Mouse (Mus musculus): ENCODE results near the gene Slc38a3. TPM values are rescaled to one million over a fixed set of nuclear protein-coding genes. Genes with fewer than 3 reads are reported as not detected.

The Slc38a3 gene
- polyA plus RNA-seq, 1 experiment from 2014 or later = 31.9 TPM

DNA sequence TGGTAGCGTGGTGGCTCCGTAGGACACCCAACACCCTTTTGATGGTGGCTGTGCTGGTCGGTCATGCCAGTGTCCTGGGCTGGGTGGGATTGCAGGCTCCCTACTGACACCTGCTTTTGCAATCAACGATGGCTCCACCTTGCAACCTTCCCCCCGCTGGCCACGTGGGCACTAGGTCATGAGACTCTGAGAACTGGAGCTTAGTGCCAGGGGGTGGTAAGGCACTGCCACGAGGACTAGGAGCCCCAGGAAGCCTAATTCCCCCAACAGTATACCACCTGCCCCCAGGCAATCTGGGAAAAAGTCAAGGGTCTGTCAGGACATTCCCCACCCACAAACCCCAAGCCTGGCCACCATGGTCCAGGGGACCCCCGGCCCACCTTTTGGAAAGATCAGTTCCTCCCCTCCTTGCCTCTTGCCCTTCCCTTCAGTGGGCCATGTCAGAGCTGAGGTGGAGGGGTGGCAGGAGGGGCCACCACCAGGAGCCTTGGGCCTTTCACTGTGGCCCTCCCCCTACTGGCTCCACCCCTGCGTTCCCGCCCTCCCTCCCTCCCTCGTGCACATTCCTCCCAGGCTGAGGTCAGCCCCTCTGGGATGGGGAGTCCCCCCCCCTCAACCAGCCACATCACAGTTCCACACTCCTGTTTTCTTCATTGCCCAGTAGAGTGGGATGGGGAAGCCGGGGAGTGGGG, 60.4 kb downstream of the Slc38a3 start, which contains the start of gene Sema3b:
Gene Sema3b (minus strand): TSS at position 489 of the 692 bp plus-strand sequence.
- H3K4me1 ChIP-seq (ENCODE audit: control insufficient read depth, insufficient read depth, low read length) = peaks cover 29% of the 10 kb centered on the region

GRCm38 (mm10) chr9:107607653-107608245, 61.6 kb downstream of the Slc38a3 start:
- no peak overlapping the region for H3K4me3 ChIP-seq (replicated peaks; ENCODE audit: low read depth, low read length)
- H3K9ac ChIP-seq (replicated peaks; ENCODE audit: low read length) = no peak overlapping the region
- no peak overlapping the region for H3K4me2 ChIP-seq (ENCODE audit: low read length)
- DNase-seq (no peak), ATAC-seq (ENCODE audit: low FRiP score, low TSS enrichment) (no peak)
- H3K9me3 ChIP-seq (ENCODE audit: control insufficient read depth, low read length) = no peaks in the 10 kb centered on the region
- no peaks in the 10 kb centered on the region for H3K36me3 ChIP-seq (ENCODE audit: control insufficient read depth, insufficient read depth, low read length)
- H3K27me3 ChIP-seq (ENCODE audit: control insufficient read depth, insufficient read depth, low read length) = no peaks in the 10 kb centered on the region
- H3K4me1 ChIP-seq (ENCODE audit: control insufficient read depth, insufficient read depth, low read length) = peaks cover 25% of the 10 kb centered on the region
- 63% methylated on average over 9 of the region's 9 CpGs for WGBS
- no peak overlapping the region for H3K27ac ChIP-seq (replicated peaks; ENCODE audit: low read depth, low read length)

More for the DNA sequence above, 60.4 kb downstream of the Slc38a3 start, which contains the start of gene Sema3b:
- Histone ChIP-seq H3K9me3 (ENCODE audit: control insufficient read depth, low read length) (no peaks in the 10 kb centered on the region), H3K4me3 (replicated peaks; ENCODE audit: low read depth, low read length) (no peak within 1 kb of the TSS), H3K9ac (replicated peaks; ENCODE audit: low read length) (no peak within 1 kb of the TSS), H3K27me3 (ENCODE audit: control insufficient read depth, insufficient read depth, low read length) (no peaks in the 10 kb centered on the region), H3K27ac (replicated peaks; ENCODE audit: low read depth, low read length) (no peak within 1 kb of the TSS), H3K36me3 (ENCODE audit: control insufficient read depth, insufficient read depth, low read length) (peaks cover 2% of the 10 kb centered on the region), H3K4me2 (ENCODE audit: low read length) (no peak within 1 kb of the TSS)
- ATAC-seq (ENCODE audit: low FRiP score, low TSS enrichment) (no peak), DNase-seq (no peak)
- 43% methylated on average over 12 of the region's 12 CpGs for WGBS

DNA sequence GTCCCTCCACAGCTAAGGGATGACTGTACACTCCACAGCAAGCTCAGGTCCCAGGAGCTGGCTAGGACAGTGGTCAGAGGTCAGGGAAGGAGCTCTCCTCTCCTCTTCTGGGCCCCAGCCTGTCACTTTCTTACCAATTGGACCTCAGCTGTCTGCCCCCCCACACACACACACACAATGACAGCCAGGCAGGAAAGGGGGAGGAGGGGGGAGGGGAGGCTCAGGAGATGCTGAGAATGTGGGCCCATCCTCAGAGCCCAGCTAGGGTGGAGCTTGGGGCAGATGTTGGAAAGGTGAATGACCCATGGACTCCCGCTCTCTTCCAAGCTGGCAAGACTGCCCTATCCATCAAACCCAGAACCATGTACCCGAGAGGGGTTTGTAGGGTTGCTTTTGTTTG, 62.3 kb downstream of the Slc38a3 start:
- peaks cover 26% of the 10 kb centered on the region for H3K4me1 ChIP-seq (ENCODE audit: control insufficient read depth, insufficient read depth, low read length)

GRCm38 (mm10) chr9:107606591-107606990, 62.7 kb downstream of the Slc38a3 start:
- WGBS = 20% methylated on average over 9 of the region's 9 CpGs
- H3K9ac ChIP-seq (replicated peaks; ENCODE audit: low read length) = no peak overlapping the region

More for the DNA sequence above, 62.3 kb downstream of the Slc38a3 start:
- WGBS = 72% methylated on average over 2 of the region's 2 CpGs
- Histone ChIP-seq H3K9ac (replicated peaks; ENCODE audit: low read length) (no peak overlapping the region), H3K36me3 (ENCODE audit: control insufficient read depth, insufficient read depth, low read length) (no peaks in the 10 kb centered on the region), H3K4me2 (ENCODE audit: low read length) (no peak overlapping the region), H3K27ac (replicated peaks; ENCODE audit: low read depth, low read length) (no peak overlapping the region), H3K9me3 (ENCODE audit: control insufficient read depth, low read length) (no peaks in the 10 kb centered on the region), H3K4me3 (replicated peaks; ENCODE audit: low read depth, low read length) (no peak overlapping the region), H3K27me3 (ENCODE audit: control insufficient read depth, insufficient read depth, low read length) (no peaks in the 10 kb centered on the region)
- ATAC-seq (ENCODE audit: low FRiP score, low TSS enrichment) (no peak), DNase-seq (no peak)

DNA sequence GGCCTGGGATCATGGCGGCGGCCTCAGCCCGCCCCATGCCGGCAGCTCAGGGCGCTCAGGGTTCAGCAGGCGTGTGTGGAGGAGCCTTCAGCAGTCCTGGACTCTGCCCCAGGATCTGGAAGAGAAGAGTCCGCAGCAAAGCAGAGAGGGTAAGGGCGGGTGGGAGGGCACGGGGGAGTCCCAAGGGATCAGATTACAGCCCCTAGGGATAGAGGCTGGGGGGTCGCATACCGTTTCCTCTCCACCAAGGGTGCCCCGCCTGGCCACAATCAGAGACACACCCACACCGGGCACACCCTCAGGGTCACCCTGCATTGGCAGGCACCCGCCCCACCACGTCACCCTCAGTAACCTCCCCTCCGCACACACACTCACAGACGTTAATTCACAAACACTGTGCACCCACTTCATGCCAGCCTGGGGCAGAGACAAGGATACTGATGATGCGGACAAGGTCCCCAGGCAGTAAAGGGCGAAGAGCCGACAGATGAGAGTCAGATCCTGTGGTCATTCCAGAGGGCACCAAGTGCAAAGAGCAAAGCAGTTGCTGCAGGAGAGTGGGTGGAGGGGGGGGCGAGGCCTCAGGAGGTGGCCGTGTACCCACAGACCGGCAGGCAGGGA, 64.2 kb downstream of the Slc38a3 start:
- H3K27ac ChIP-seq (replicated peaks; ENCODE audit: low read depth, low read length) = no peak overlapping the region
- no peak for ATAC-seq (ENCODE audit: low FRiP score, low TSS enrichment)
- H3K4me3 ChIP-seq (replicated peaks; ENCODE audit: low read depth, low read length) = no peak overlapping the region
- H3K9ac ChIP-seq (replicated peaks; ENCODE audit: low read length) = no peak overlapping the region
- H3K9me3 ChIP-seq (ENCODE audit: control insufficient read depth, low read length) = no peaks in the 10 kb centered on the region
- H3K36me3 ChIP-seq (ENCODE audit: control insufficient read depth, insufficient read depth, low read length) = no peaks in the 10 kb centered on the region
- no peaks in the 10 kb centered on the region for H3K27me3 ChIP-seq (ENCODE audit: control insufficient read depth, insufficient read depth, low read length)
- H3K4me2 ChIP-seq (ENCODE audit: low read length) = 0 out of 2 replicates have a peak overlapping the region, but pooled peaks have one; percentile 5
- no peak for DNase-seq
- WGBS = 39% methylated on average over 23 of the region's 23 CpGs
- 0 out of 2 replicates have a peak, but pooled peaks cover 17% of the 10 kb centered on the region for H3K4me1 ChIP-seq (ENCODE audit: control insufficient read depth, insufficient read depth, low read length)

More at GRCm38 (mm10) chr9:107606591-107606990, 62.7 kb downstream of the Slc38a3 start:
- no peak for ATAC-seq (ENCODE audit: low FRiP score, low TSS enrichment)
- H3K4me2 ChIP-seq (ENCODE audit: low read length) = no peak overlapping the region
- no peak overlapping the region for H3K27ac ChIP-seq (replicated peaks; ENCODE audit: low read depth, low read length)
- H3K4me3 ChIP-seq (replicated peaks; ENCODE audit: low read depth, low read length) = no peak overlapping the region
- no peaks in the 10 kb centered on the region for H3K9me3 ChIP-seq (ENCODE audit: control insufficient read depth, low read length)
- H3K27me3 ChIP-seq (ENCODE audit: control insufficient read depth, insufficient read depth, low read length) = no peaks in the 10 kb centered on the region
- DNase-seq = no peak
- peaks cover 21% of the 10 kb centered on the region for H3K4me1 ChIP-seq (ENCODE audit: control insufficient read depth, insufficient read depth, low read length)
- no peaks in the 10 kb centered on the region for H3K36me3 ChIP-seq (ENCODE audit: control insufficient read depth, insufficient read depth, low read length)

GRCm38 (mm10) chr9:107603251-107603650, 66.1 kb downstream of the Slc38a3 start:
- no peak overlapping the region for H3K9ac ChIP-seq (replicated peaks; ENCODE audit: low read length)
- 83% methylated on average over 6 of the region's 6 CpGs for WGBS
- H3K4me3 ChIP-seq (replicated peaks; ENCODE audit: low read depth, low read length) = no peak overlapping the region
- DNase-seq (no peak), ATAC-seq (ENCODE audit: low FRiP score, low TSS enrichment) (no peak)
- 0 out of 2 replicates have a peak, but pooled peaks cover 12% of the 10 kb centered on the region for H3K4me1 ChIP-seq (ENCODE audit: control insufficient read depth, insufficient read depth, low read length)
- H3K27me3 ChIP-seq (ENCODE audit: control insufficient read depth, insufficient read depth, low read length) = no peaks in the 10 kb centered on the region
- no peak overlapping the region for H3K4me2 ChIP-seq (ENCODE audit: low read length)
- H3K36me3 ChIP-seq (ENCODE audit: control insufficient read depth, insufficient read depth, low read length) = no peaks in the 10 kb centered on the region
- no peak overlapping the region for H3K27ac ChIP-seq (replicated peaks; ENCODE audit: low read depth, low read length)
- no peaks in the 10 kb centered on the region for H3K9me3 ChIP-seq (ENCODE audit: control insufficient read depth, low read length)

GRCm38 (mm10) chr9:107602068-107602648, 67.2 kb downstream of the Slc38a3 start:
- H3K36me3 ChIP-seq (ENCODE audit: control insufficient read depth, insufficient read depth, low read length) = no peaks in the 10 kb centered on the region
- no peak overlapping the region for H3K4me3 ChIP-seq (replicated peaks; ENCODE audit: low read depth, low read length)
- peak overlapping the region; percentile 9; the same call in 1 of the 2 replicates for H3K27ac ChIP-seq (replicated peaks; ENCODE audit: low read depth, low read length)
- 0 out of 2 replicates have a peak, but pooled peaks cover 12% of the 10 kb centered on the region for H3K4me1 ChIP-seq (ENCODE audit: control insufficient read depth, insufficient read depth, low read length)
- H3K9me3 ChIP-seq (ENCODE audit: control insufficient read depth, low read length) = no peaks in the 10 kb centered on the region
- no peak overlapping the region for H3K4me2 ChIP-seq (ENCODE audit: low read length)
- ATAC-seq (ENCODE audit: low FRiP score, low TSS enrichment) (peak; percentile 73; the same call in 1 of the 2 replicates), DNase-seq (peak; percentile 96)
- no peaks in the 10 kb centered on the region for H3K27me3 ChIP-seq (ENCODE audit: control insufficient read depth, insufficient read depth, low read length)
- 15% methylated on average over 10 of the region's 10 CpGs for WGBS
- H3K9ac ChIP-seq (replicated peaks; ENCODE audit: low read length) = no peak overlapping the region

DNA sequence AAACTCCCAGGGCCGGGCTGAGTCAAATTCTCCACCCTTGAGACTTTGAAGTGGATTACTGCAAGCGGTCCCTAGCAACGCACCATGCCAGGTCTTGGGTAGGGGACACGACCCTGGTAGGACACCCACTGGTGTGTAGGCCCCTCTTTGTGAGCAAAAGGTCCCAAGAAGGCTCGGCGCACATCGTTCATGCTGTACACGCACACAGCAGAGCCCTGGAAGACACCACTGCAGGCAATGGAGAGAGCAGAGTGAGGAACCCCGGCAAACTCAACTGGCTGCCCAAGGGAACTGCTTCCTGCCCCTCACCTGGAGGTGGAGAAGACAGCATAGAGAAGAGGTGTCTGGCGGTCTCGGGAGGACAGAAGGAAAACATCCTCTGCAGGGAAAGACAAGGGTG, 68.1 kb downstream of the Slc38a3 start:
- 0 out of 2 replicates have a peak, but pooled peaks cover 12% of the 10 kb centered on the region for H3K4me1 ChIP-seq (ENCODE audit: control insufficient read depth, insufficient read depth, low read length)
- no peak overlapping the region for H3K27ac ChIP-seq (replicated peaks; ENCODE audit: low read depth, low read length)
- WGBS = 90% methylated on average over 11 of the region's 11 CpGs
- H3K4me3 ChIP-seq (replicated peaks; ENCODE audit: low read depth, low read length) = no peak overlapping the region
- no peaks in the 10 kb centered on the region for H3K36me3 ChIP-seq (ENCODE audit: control insufficient read depth, insufficient read depth, low read length)
- no peak overlapping the region for H3K4me2 ChIP-seq (ENCODE audit: low read length)
- ATAC-seq (ENCODE audit: low FRiP score, low TSS enrichment) (no peak), DNase-seq (no peak)
- no peaks in the 10 kb centered on the region for H3K27me3 ChIP-seq (ENCODE audit: control insufficient read depth, insufficient read depth, low read length)
- no peaks in the 10 kb centered on the region for H3K9me3 ChIP-seq (ENCODE audit: control insufficient read depth, low read length)
- no peak overlapping the region for H3K9ac ChIP-seq (replicated peaks; ENCODE audit: low read length)

All from midbrain, embryonic 14.5 days (tissue).